Mouse (Mus musculus) layer of hippocampus, postnatal 10 days (tissue): ENCODE data around the gene Igf2r. TPM values are rescaled to one million over a fixed set of nuclear protein-coding genes. Genes with fewer than 3 reads are reported as not detected.

Source experiments
- DNase-seq, 2 experiments: peaks; one replicate each; pipeline ENCODE4 v3.0.0; 2021; ENCODE audit warnings: low spot score in 2 of 2
- long read RNA-seq: library from polyadenylated mRNA; stranded (forward); transcript quantifications from one replicate; pipeline ENCODE4 v2.0.0, GENCODE M21; 2023
- total RNA-seq, 2 experiments: library from RNA; stranded (reverse); gene quantifications; 2 replicates each; pipeline ENCODE4 v1.2.3; 2021

Igf2r gene
- total RNA-seq = 10 to 100 TPM; 25.5 to 27.7 TPM
- long read RNA-seq, partial matches to known transcripts = 4 of 8 reads
- long read RNA-seq, other reads (novel, unspliced or antisense) = 4 of 8 reads

GRCm38 (mm10) chr17:12769380-12769921, at the start of gene Igf2r:
Igf2r (minus strand) TSS chr17:12769664.
- DNase-seq = peak; percentile 71 to 82

- DNase-seq = no peak
Measured at GRCm38 (mm10) chr17:12815885-12816284, 46.4 kb upstream of the Igf2r start.

- DNase-seq = no peak
Measured at GRCm38 (mm10) chr17:12814502-12814901, 45.0 kb upstream of the Igf2r start.

DNA sequence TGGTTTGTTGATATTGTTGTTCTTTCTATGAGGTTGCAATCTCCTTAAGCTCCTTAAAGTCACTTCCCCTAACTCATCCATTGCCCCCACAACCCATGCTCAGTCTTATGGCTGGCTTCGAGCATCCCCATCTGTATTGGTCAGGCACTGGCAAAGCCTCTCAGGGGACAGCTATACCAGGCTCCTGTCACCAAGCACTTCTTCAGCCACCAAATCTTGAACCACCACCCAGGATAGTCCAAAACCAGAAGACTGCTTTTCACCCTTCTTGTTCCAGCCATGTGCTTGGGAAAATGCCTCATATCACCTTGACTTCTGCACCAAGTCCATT, 41.5 kb upstream of the Igf2r start:
- no peak for DNase-seq

DNA sequence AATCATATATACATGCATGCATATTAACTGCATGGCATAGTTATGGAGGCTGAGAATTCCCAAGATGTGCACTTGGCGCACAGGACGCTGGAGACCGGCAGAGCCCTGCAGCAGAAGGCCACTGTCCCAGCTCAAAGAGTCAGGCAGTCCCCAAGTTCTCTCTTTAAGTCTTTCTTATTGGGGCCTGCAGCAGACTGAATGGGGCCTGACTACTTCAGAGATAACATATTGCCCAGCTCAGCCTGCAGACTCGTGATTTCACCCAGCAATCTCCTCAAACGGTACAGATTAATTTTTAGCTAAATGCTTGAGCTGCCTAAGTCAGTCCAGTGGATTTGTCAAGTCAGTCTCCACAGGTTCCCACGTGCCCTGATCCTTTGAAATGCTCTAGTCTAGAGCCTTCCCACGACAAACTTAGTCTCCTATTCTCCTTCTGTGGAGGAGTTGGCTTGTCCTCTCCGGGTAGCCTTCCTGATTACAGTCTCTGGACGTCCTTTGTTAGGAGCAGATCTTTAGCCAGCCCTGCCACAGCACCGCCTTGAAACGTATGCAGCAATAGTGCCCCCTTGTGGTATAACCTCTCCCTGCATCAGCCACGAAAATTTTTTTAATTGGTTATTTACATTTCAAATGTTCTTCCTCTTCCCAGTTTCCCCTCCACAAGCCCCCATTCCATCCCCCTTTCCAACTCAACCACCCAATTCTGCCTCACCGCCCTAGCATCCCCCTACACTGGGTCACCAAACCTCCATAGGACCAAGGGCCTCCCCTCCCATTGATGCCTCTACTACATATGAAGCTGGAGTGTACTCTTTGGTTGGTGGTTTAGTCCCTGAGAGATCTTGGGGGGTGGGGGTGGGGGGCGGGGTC, 40.9 kb upstream of the Igf2r start:
- DNase-seq = peak; percentile 58 to 69

DNA sequence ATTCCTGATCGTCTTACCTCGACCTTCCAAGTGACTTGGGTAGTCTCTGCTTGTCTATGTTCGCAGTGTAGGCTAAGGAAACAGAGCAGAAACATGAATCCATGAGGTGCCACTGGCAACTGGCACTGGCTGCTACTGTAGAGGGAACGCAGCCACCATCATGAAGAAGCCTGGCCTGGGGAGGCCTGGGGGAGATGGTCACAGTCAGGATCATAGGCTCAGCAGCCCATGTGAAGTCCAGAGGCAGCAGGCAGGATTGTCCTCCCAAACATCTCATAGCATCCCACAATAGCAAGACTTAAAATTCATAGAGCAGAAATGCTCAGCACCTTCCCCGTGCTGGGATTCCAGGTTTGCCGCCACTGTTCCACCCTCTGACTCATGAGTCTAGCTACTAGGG, 39.4 kb upstream of the Igf2r start:
- DNase-seq = no peak

- no peak for DNase-seq
Measured at GRCm38 (mm10) chr17:12804584-12805445, 35.4 kb upstream of the Igf2r start.

GRCm38 (mm10) chr17:12801861-12802540, 32.5 kb upstream of the Igf2r start:
- no peak for DNase-seq

- DNase-seq = no peak
Measured at GRCm38 (mm10) chr17:12799368-12800275, 30.2 kb upstream of the Igf2r start.

DNA sequence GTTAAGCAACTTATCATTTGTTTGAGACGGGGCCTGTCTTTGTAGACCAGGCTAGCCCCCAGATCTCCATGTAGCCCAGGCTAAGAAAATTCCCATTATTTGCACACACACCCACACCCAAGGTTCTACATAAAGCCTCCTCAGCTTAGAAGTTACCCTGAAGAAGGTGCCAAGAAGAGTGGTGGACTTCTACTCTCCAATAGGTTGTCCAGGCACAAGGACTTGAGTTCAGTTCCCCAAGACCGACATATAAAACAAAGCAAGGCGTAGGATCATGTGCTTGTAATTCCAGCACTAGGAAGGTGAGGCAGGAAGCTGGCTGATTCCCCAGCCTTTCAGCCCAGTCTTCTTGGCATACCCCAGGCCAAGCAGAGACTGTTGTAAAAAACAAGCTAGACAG, 29.1 kb upstream of the Igf2r start:
- no peak for DNase-seq

DNA sequence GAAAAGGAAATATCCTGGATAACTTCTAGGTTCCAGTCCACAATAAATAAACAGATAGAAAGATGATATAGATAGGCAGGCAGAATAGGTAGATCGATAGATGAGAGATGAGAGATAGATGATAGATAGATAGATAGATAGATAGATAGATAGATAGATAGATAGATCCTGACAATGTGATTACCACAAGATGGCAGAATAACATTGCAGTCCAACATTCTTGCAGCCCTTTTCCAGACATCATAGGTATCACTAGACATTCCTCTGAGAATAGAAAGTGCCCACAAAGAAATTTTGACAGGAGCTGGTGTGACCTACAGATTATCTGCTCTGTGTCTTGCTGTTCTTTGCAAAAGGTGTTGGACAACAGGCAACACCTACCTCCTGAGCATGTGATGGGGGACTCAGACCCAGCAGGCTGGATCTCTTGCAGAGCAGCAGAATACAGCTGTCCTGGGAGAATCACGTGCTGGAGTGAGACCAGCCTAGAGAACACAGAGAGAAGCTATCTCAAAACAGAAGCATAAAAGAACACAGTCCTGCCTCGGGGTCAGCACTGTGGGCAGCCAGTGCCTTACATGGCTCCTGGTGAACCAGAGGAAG, 28.1 kb upstream of the Igf2r start:
- DNase-seq = no peak

DNA sequence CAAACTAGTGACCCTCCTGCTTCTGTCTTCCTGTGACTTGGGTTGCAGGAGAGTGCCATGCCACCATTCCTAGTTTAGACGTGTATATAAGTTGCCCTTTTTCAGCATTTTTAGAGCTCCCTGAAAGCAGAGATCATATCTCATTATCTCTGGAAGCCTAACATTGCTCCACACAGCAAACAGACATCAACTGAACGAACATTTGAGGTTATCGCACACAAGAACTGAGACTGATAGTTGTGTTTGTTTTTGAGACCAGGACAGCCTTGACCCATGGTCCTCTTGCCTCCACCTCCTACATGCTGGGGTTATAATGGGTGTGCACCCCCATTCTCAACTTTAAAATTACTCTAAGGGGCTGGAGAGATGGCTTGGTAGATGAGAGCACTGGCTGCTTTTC, 27.2 kb upstream of the Igf2r start:
- no peak for DNase-seq

- peak; percentile 25 to 42 for DNase-seq
Measured at GRCm38 (mm10) chr17:12793660-12794406, 24.4 kb upstream of the Igf2r start.

DNA sequence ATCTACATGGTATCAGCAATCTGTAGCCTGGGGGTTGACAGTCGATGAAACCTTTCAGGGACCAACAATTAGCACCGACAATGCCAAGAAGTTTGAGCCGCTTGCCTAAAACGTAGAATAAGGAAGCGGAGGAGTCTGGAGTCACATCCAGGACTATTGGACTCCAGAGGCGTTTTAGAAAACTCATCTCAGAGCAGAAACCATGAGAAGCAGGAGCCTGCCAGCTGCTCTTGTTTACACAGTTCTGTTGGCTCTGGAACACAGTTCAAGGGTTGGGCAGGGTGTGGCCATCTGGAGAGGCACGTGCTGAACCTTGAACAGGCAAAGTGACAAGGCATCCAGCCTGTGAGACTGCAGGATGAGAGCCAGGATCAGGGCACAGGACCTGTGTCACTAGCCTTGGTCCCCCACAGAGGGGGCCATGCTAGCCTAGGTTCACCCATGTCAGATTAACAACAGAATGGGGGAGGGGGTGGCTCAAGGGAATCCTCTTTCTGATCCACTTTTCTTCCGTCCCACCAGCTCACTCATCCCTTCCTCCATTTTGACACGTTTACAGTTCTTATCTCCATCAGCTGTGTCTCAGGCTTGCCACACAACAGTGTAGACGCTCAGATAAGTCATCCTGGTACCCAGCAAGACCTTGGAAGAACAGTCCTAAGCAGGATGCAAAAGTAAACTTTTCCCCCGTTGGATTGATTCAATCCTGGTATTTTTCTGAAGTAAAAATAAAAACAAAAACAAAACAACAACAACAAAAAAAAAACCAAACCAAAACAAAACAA, 23.1 kb upstream of the Igf2r start:
- no peak for DNase-seq

GRCm38 (mm10) chr17:12791420-12791819, 22.0 kb upstream of the Igf2r start:
- DNase-seq = no peak

GRCm38 (mm10) chr17:12791079-12791406, 21.6 kb upstream of the Igf2r start:
- no peak for DNase-seq

DNA sequence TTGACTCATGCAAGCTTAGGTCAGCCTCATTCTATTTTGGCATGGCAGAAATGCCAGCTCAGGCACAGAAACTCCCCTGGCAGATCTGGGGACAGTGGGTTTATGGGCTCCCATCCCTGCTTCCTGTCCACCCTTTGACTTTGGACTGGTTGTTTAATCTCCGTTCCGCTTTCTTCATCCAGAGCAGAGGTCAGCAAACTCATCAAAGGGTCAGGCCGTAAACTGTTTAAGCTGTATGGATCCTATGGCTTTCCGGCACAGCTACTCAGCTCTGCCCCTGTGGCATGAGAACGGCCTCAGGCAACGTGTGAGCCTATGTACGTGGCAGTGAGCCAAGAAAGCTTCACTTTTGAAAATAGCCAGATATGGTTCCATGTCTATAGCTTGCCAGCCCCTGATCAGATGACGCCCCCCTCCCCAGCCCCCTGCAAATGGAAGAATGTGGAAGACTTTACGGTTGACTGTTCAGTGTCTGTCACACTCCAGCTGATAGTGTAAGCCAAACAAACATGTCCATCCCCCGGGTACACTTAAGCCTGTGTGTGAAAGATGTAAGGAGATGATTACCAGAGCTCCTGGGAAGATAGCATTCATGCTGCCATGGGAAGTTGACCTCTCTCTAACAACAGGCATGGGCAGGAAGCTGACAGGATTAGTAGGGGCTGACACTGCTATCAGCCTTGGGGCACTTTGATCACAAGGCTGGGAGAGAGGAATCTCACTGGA, 21.1 kb upstream of the Igf2r start:
- DNase-seq = no peak
